Mouse (Mus musculus) spleen, adult 2 months (tissue): ENCODE measurements around the gene Usp7. TPM values are rescaled to one million over a fixed set of nuclear protein-coding genes. Genes with fewer than 3 reads are reported as not detected.

Source experiments
- DNase-seq, 2 experiments: peaks; one replicate each; pipeline versions ENCODE4 v3.0.0 to v3.0.0-alpha.2; 2012 to 2021; ENCODE audit warnings: low spot score in 2 of 2, low read depth in 1 of 2
- H3K27ac ChIP-seq: fragments of 200-500 bp; 2 replicates; pipeline ENCODE4 v1.5.1; 2012; ENCODE audit warnings: low read length, inconsistent platforms; ENCODE audit not compliant: insufficient read depth
- H3K27me3 ChIP-seq: fragments of 200-500 bp; 2 replicates; pipeline ENCODE4 v1.6.1; 2012; ENCODE audit warnings: mild to moderate bottlenecking, moderate library complexity, low read length, inconsistent platforms; ENCODE audit not compliant: control insufficient read depth, insufficient read depth
- H3K36me3 ChIP-seq: fragments of 200-500 bp; 2 replicates; pipeline ENCODE4 v1.6.1; 2012; ENCODE audit warnings: mild to moderate bottlenecking, low read length, inconsistent platforms; ENCODE audit not compliant: control insufficient read depth, insufficient read depth
- H3K4me1 ChIP-seq: fragments of 200-500 bp; 2 replicates; pipeline ENCODE4 v1.6.1; 2011; ENCODE audit warnings: inconsistent platforms; ENCODE audit not compliant: control insufficient read depth, insufficient read depth, insufficient read length
- H3K4me3 ChIP-seq: fragments of 200-500 bp; 2 replicates; pipeline ENCODE4 v1.5.1; 2011; ENCODE audit warnings: mild to moderate bottlenecking, inconsistent platforms; ENCODE audit not compliant: insufficient read depth, insufficient read length; ENCODE audit errors: extremely low read depth
- CTCF ChIP-seq: fragments of 200-500 bp; IDR thresholded peaks from 2 replicates; pipeline ENCODE4 v1.5.1; 2011; ENCODE audit warnings: mild to moderate bottlenecking, inconsistent platforms; ENCODE audit not compliant: insufficient read depth, insufficient read length, insufficient replicate concordance; ENCODE audit errors: extremely low read depth
- POLR2A ChIP-seq: fragments of 200-500 bp; IDR thresholded peaks from 2 replicates; pipeline ENCODE4 v1.6.1; 2011; ENCODE audit warnings: low read depth, low read length, inconsistent platforms
- WGBS: fragments of 180-500 bp; shearing (Covaris S2); methylation state at CpG from one replicate; pipeline ENCODE4 v1.1.7; 2018; 5-methylcytosine and 5-hydroxymethylcytosine counted together
- polyA plus RNA-seq: library from polyadenylated mRNA; depleted of rRNA; stranded (reverse); fragments of >200 nt; gene quantifications from 2 replicates; pipeline ENCODE4 v1.2.3, GENCODE M21; 2012

Gene Usp7
- polyA plus RNA-seq, 1 experiment = 26.3 TPM

DNA sequence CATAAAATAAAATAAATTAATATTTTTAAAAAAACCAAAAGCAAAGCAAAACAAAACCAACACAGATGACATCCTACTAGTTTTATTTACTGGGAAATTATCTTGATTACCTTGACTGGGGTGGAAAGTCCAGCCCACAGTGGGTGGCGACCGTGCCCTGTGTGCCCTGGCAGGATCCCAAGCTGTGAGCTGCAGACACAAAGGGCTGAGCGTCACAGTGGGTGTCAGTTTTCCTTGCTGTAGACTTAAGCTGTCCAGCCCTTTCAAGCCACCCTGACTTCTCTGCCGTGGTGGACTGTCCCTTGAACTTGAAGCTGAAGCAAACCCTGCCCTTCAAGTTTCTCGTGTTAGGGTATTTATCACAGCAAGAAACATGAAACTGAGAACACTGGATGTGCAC lies 114.1 kb downstream of the Usp7 start:
- Histone ChIP-seq H3K27ac (peak overlapping the region; percentile 14; the same call in 1 of the 2 replicates), H3K27me3 (no peaks in the 10 kb centered on the region), H3K4me1 (no peaks in the 10 kb centered on the region), H3K36me3 (no peaks in the 10 kb centered on the region), H3K4me3 (no peak overlapping the region)
- WGBS = 74% methylated on average over 5 of the region's 5 CpGs
- no peak for DNase-seq
- TF ChIP-seq POLR2A = no peak
- no peak for TF ChIP-seq CTCF

DNA sequence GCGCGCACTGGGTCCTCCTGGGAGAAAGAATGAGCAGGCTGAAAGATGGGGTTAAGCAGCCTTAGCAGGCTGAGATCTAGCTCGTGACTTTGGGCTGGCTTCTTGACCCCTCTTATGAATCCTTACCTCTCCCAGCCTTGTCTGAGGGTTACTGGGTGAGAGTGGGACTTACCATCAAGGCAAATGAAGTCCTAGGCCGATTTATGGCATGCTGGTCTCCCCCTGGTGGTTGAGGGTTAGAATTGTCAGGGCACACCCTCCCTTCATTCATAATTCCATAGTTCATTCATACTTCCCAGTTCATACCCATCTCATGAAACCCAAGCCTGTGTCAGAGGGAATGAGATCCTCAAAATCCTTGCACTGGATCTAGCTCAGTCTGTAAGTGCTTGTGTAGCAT lies 115.3 kb downstream of the Usp7 start:
- Histone ChIP-seq H3K36me3 (no peaks in the 10 kb centered on the region), H3K27me3 (no peaks in the 10 kb centered on the region), H3K4me1 (no peaks in the 10 kb centered on the region), H3K27ac (no peak overlapping the region), H3K4me3 (no peak overlapping the region)
- peak; percentile 22 to 45 for DNase-seq
- TF ChIP-seq CTCF = peak; percentile 64; the same call in 1 of the 2 replicates
- TF ChIP-seq POLR2A = no peak
- WGBS = 55% methylated on average over 4 of the region's 4 CpGs

DNA sequence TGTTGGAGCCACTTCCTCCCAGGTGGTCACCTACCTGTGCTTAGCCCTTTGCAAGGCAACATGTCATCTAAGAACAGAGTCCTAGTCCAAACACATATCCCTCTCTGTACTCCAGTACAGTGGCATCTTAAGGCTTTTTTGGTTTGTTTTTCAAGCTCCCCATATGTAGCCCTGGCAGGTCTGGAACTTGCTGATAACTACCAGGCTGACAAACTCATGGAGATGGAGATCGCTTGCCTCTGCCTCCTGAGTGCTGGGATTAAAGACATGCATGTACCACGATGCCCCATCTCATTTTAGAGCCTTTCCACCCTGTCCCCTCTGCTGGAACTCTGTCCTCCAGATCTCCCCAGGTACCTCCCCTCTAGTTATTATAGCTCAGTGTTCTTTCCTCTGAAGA lies 115.9 kb downstream of the Usp7 start:
- no peak for DNase-seq
- no peak overlapping the region for H3K4me3 ChIP-seq
- peak overlapping the region; percentile 28; the same call in 1 of the 2 replicates for H3K27ac ChIP-seq

DNA sequence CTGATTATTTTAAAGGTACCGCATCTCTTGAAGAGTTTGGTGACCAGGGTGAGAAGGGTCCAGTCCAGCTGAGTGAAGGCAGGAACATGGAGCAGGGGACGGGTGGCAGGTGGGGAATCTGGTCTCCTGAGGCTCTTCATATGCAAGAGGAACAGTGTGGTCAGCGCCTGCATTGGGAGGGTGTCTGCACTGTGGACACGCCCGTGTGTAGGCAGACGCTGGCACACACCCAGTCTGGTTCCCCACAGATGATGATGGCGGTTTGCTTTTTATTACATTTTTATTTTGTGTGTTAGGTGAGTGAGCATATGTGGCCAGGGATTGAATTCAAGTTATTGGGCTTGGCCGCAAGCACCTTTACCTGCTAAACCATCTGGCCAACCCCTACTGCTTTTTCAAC lies 116.5 kb downstream of the Usp7 start:
- Histone ChIP-seq H3K36me3 (no peaks in the 10 kb centered on the region), H3K4me3 (no peak overlapping the region), H3K27me3 (no peaks in the 10 kb centered on the region), H3K4me1 (peaks cover 1% of the 10 kb centered on the region), H3K27ac (no peak overlapping the region)
- no peak for DNase-seq
- WGBS = 67% methylated on average over 8 of the region's 8 CpGs
- no peak for TF ChIP-seq POLR2A
- no peak for TF ChIP-seq CTCF

More for the DNA sequence above, 115.9 kb downstream of the Usp7 start:
- 71% methylated on average over 2 of the region's 2 CpGs for WGBS
- Histone ChIP-seq H3K36me3 (no peaks in the 10 kb centered on the region), H3K27me3 (no peaks in the 10 kb centered on the region), H3K4me1 (no peaks in the 10 kb centered on the region; the same call in 1 of the 2 replicates)
- TF ChIP-seq CTCF (no peak), POLR2A (no peak)

DNA sequence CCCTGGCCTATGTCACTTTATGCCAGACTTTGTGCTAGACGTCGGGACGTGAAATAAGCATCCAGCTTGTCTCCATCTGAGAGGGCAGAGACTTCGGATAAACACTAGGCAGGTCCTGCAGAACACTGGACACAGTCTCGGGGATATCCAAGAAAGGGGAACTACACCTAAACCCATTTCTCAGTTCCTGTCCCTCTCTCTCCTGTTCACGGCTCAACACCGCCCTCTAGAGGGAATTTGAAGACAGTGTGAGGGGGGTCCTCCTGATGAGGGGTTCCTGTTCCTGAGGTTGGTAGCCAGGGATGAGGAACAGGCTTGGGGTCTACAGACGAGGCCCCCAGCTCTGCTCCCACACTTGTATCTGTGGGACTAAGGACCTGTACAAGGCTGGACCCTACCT lies 117.9 kb downstream of the Usp7 start:
- Histone ChIP-seq H3K4me1 (peaks cover 2% of the 10 kb centered on the region), H3K4me3 (peak overlapping the region; percentile 29; the same call in 1 of the 2 replicates), H3K27ac (no peak overlapping the region), H3K36me3 (no peaks in the 10 kb centered on the region), H3K27me3 (no peaks in the 10 kb centered on the region)
- peak; percentile 84; the same call in 1 of the 2 replicates for TF ChIP-seq CTCF
- no peak for TF ChIP-seq POLR2A
- 3% methylated on average over 8 of the region's 8 CpGs for WGBS
- peak; percentile 65 to 74 for DNase-seq

DNA sequence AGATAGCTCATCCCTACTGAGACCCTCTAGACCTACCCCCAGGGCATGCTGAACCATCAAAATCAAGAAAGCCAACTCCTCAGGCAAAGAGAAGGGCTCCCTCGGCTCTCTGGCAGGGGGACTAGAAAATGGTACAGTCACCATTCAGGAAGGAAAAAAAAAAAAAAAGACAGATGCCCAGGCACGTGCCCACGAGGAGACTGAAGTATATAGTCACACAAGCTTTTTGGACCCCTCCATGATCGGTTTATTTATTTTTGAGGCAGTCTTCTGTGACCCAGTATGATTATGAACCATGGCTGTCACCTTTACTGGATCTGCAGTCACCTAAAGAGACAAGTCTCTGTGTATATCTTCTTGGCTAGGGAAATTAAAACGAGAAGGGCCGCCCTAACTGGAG lies 118.8 kb downstream of the Usp7 start:
- Histone ChIP-seq H3K27ac (no peak overlapping the region), H3K4me1 (peaks cover 2% of the 10 kb centered on the region)
- 36% methylated on average over 6 of the region's 6 CpGs for WGBS

DNA sequence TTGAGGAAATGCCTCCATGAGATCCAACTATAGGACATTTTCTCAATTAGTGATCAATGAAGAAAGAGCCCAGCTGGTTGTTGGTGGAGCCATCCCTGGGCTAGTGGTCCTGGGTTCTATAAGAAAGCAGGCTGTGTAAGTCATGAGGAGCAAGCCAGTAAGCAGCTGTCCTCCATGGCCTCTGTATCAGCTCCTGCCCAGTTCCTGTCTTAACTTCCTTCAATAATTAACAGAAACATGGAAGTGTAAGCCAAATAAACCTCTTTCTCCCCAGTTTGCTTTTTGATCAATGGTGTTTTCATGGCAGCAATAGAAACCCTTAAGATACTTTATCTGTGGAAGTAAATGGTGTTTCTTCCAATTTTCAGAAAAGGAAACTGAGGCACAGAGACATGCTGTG lies 119.3 kb downstream of the Usp7 start:
- H3K27ac ChIP-seq = no peak overlapping the region
- no peaks in the 10 kb centered on the region for H3K36me3 ChIP-seq
- H3K4me3 ChIP-seq = no peak overlapping the region
- H3K4me1 ChIP-seq = peaks cover 2% of the 10 kb centered on the region
- no peaks in the 10 kb centered on the region for H3K27me3 ChIP-seq
- TF ChIP-seq POLR2A = no peak
- TF ChIP-seq CTCF = no peak
- DNase-seq = no peak

More for the DNA sequence above, 118.8 kb downstream of the Usp7 start:
- TF ChIP-seq CTCF (no peak), POLR2A (no peak)
- Histone ChIP-seq H3K4me3 (no peak overlapping the region), H3K36me3 (no peaks in the 10 kb centered on the region), H3K27me3 (no peaks in the 10 kb centered on the region)
- DNase-seq = no peak
